Comparison of ENCODE assay signal across 13 mouse cellular contexts in the genomic region with DNA sequence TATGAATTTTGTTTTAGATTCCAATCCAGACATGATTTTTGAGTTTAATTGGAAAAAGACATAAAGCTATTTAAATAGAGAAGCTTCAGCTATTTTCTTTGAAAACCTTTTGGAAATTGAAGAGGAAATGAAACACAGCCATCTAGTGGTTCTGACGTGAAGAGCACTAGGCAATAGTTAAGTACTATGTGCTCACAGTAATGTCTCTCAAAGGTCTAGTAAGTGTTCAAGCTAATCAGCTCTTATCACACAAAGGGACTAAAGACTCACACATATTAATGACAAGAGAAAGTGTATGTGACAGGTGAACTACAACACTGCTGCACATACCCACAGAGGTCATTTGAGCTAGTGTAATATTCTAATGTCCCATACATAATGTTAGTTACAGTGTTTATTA. TPM values are rescaled to one million over a fixed set of nuclear protein-coding genes. Genes with fewer than 3 reads are reported as not detected.
A peak's percentile ranks its signal among the peaks of the same experiment; 100 is the strongest.
DNase-seq lines count a peak whose midpoint lies in the region; ATAC-seq and TF ChIP-seq lines count a peak whose summit lies in the region.
"Had no signal": no experiment of that assay in that cellular context is flagged by ENCODE, and none has a peak within 500 bp of the region (broad histone marks: within the 10 kb centered on the region; RNA-seq: fewer than 3 reads in every experiment).

No protein-coding gene starts in this region.

- no peaks in the 10 kb centered on the region for H3K27me3 ChIP-seq in forebrain, embryonic 13.5 days
- H3K27me3 ChIP-seq in forebrain, embryonic 10.5 days (ENCODE audit: poor library complexity, severe bottlenecking) = no peaks in the 10 kb centered on the region
- H3K27me3 ChIP-seq in midbrain, postnatal 0 days (ENCODE audit: insufficient read depth, low read length) = no peaks in the 10 kb centered on the region
- H3K27me3 ChIP-seq: liver, embryonic 15.5 days had no signal

- peak; percentile 63 for TF ChIP-seq CTCF in left cerebral cortex, adult 2 months (IDR thresholded peaks at IDR 0.05)
- TF ChIP-seq CTCF in midbrain, postnatal 0 days (IDR thresholded peaks at IDR 0.05) = peak; percentile 79

- H3K9ac ChIP-seq in forebrain, embryonic 13.5 days = no peak overlapping the region
- no peak overlapping the region for H3K9ac ChIP-seq in midbrain, postnatal 0 days (replicated peaks; ENCODE audit: low read length, poor library complexity, severe bottlenecking)
- H3K9ac ChIP-seq: liver, embryonic 15.5 days had no signal

- H3K4me3 ChIP-seq in forebrain, embryonic 13.5 days = no peak overlapping the region
- H3K4me3 ChIP-seq in forebrain, embryonic 10.5 days = no peak overlapping the region
- no peak overlapping the region for H3K4me3 ChIP-seq in left cerebral cortex, adult 2 months
- H3K4me3 ChIP-seq in midbrain, postnatal 0 days (ENCODE audit: low read depth, low read length) = no peak overlapping the region
- H3K4me3 ChIP-seq: erythroblast, embryonic 14.5 days; heart, embryonic 10.5 days; liver, embryonic 15.5 days had no signal

- no peaks in the 10 kb centered on the region for H3K36me3 ChIP-seq in forebrain, embryonic 13.5 days (ENCODE audit: poor library complexity, severe bottlenecking)
- no peaks in the 10 kb centered on the region for H3K36me3 ChIP-seq in forebrain, embryonic 10.5 days (replicated peaks)
- no peaks in the 10 kb centered on the region for H3K36me3 ChIP-seq in midbrain, postnatal 0 days (ENCODE audit: insufficient read depth, low read length)
- H3K36me3 ChIP-seq: heart, embryonic 10.5 days; liver, embryonic 15.5 days had no signal

- no peaks in the 10 kb centered on the region for H3K4me1 ChIP-seq in forebrain, embryonic 13.5 days
- H3K4me1 ChIP-seq in forebrain, embryonic 10.5 days = no peaks in the 10 kb centered on the region
- H3K4me1 ChIP-seq in midbrain, postnatal 0 days (ENCODE audit: insufficient read depth, low read length) = no peaks in the 10 kb centered on the region

- peak; percentile 53; the same call in 1 of the 2 replicates for ATAC-seq in forebrain, embryonic 13.5 days
- ATAC-seq in midbrain, postnatal 0 days (ENCODE audit: low FRiP score) = no peak
- ATAC-seq in cerebellum, adult (ENCODE audit: insufficient number of reproducible peaks, low FRiP score, low TSS enrichment) = no peak
- ATAC-seq: intestine, embryonic 16.5 days had no signal

- 19% methylated on average over 1 of the region's 1 CpGs for WGBS in forebrain, embryonic 13.5 days
- 27% methylated on average over 1 of the region's 1 CpGs for WGBS in forebrain, embryonic 10.5 days
- WGBS in midbrain, postnatal 0 days = 10% methylated on average over 1 of the region's 1 CpGs

- intact Hi-C loops in left cerebral cortex, adult 2 months (cut with DNase I) = no loop called here

- H3K9me3 ChIP-seq in forebrain, embryonic 13.5 days (replicated peaks) = no peaks in the 10 kb centered on the region
- no peaks in the 10 kb centered on the region for H3K9me3 ChIP-seq in forebrain, embryonic 10.5 days
- H3K9me3 ChIP-seq in midbrain, postnatal 0 days (ENCODE audit: low read length) = no peaks in the 10 kb centered on the region
- H3K9me3 ChIP-seq: heart, embryonic 10.5 days; liver, embryonic 15.5 days had no signal

- DNase-seq in forebrain, embryonic 10.5 days (ENCODE audit: extremely low spot score, low spot score) = no peak
- no peak for DNase-seq in left cerebral cortex, adult 2 months (ENCODE audit: extremely low spot score in 1 of 2, low spot score in 2 of 2)
- no peak for DNase-seq in left cerebral cortex, adult 18-20 months (ENCODE audit: low spot score in 2 of 2)
- peak; percentile 20 for DNase-seq in MEL-GATA-1-ER (ENCODE audit: extremely low read depth, low read depth)
- peak; percentile 62 for DNase-seq in midbrain, postnatal 0 days (ENCODE audit: low spot score)
- no peak for DNase-seq in gastrocnemius, postnatal 25 days
- DNase-seq: layer of hippocampus, adult 9-11 months had no signal

- no peak overlapping the region for H3K27ac ChIP-seq in forebrain, embryonic 13.5 days
- no peak overlapping the region for H3K27ac ChIP-seq in forebrain, embryonic 10.5 days
- no peak overlapping the region for H3K27ac ChIP-seq in left cerebral cortex, adult 2 months
- no peak overlapping the region for H3K27ac ChIP-seq in midbrain, postnatal 0 days (ENCODE audit: low read depth, low read length)
- H3K27ac ChIP-seq: heart, embryonic 10.5 days; liver, embryonic 15.5 days had no signal

- H3K4me2 ChIP-seq in forebrain, embryonic 13.5 days = no peak overlapping the region
- H3K4me2 ChIP-seq in midbrain, postnatal 0 days (ENCODE audit: low read depth, low read length, poor library complexity, severe bottlenecking) = no peak overlapping the region
- H3K4me2 ChIP-seq: liver, embryonic 15.5 days had no signal

RNA-seq across cellular contexts. Expression of a gene that starts 54.8 kb away (rescaled TPM):
- polyA plus RNA-seq in forebrain, embryonic 13.5 days (2015; fragmentation: Nextera tagmentation; extraction: Ambion mirVana) = 5.5 and 5.7 TPM in 2 replicates
- 6.1 and 7.3 TPM in 2 replicates for polyA plus RNA-seq in forebrain, embryonic 10.5 days (2016; fragmentation: Nextera tagmentation; extraction: Ambion mirVana)
- 1 to 10 TPM; 3.6 to 4.8 TPM for total RNA-seq in left cerebral cortex, adult 2 months (2021)
- total RNA-seq in left cerebral cortex, adult 18-20 months (2021) = 1 to 10 TPM; 4.9 to 5.8 TPM
- 4.2 and 7.1 TPM in 2 replicates for total RNA-seq in midbrain, postnatal 0 days (2014; rRNA removed)
- polyA plus RNA-seq in midbrain, postnatal 0 days (2015; fragmentation: Nextera tagmentation; extraction: Ambion mirVana) = 1.7 and 2.0 TPM in 2 replicates
- total RNA-seq in gastrocnemius, postnatal 25 days (2021) = under 1 TPM; 0.56 to 0.99 TPM
- polyA plus RNA-seq: erythroblast, embryonic 14.5 days had no signal

Comparison
In these comparisons a context has a peak if more than half of its experiments do, and no peak if none do; other contexts are left out.
1. DNase-seq: peak in MEL-GATA-1-ER (single experiment) and midbrain, postnatal 0 days (single experiment); none in forebrain, embryonic 10.5 days (single experiment), left cerebral cortex, adult 2 months (0 of 2), left cerebral cortex, adult 18-20 months (0 of 2) and gastrocnemius, postnatal 25 days (single experiment).